Mouse (Mus musculus) hindbrain, embryonic 15.5 days (tissue): Measurements from ENCODE around the gene Krtap17-1. TPM values are rescaled to one million over a fixed set of nuclear protein-coding genes. Genes with fewer than 3 reads are reported as not detected.

Experiments used
- ATAC-seq: fragments of 200-750 bp; cut with Nextera tagmentation; 2 replicates; pipeline ENCODE4 v1.8.0; 2017; ENCODE audit warnings: low read depth, moderate number of reproducible peaks, moderate TSS enrichment; ENCODE audit not compliant: low FRiP score
- H3K27ac ChIP-seq: fragments of 300-500 bp; sonication (generic); replicated peaks from 2 replicates; pipeline ENCODE4 v1.5.1; 2015; ENCODE audit warnings: mild to moderate bottlenecking, inconsistent platforms
- H3K27me3 ChIP-seq: fragments of 300-500 bp; sonication (generic); 2 replicates; pipeline ENCODE4 v1.6.1; 2015; ENCODE audit warnings: control low read depth, inconsistent platforms
- H3K36me3 ChIP-seq: fragments of 300-500 bp; sonication (generic); 2 replicates; pipeline ENCODE4 v1.6.1; 2015; ENCODE audit warnings: control low read depth, inconsistent platforms
- H3K4me1 ChIP-seq: fragments of 300-500 bp; sonication (generic); replicated peaks from 2 replicates; pipeline ENCODE4 v1.6.1; 2015; ENCODE audit warnings: control low read depth, inconsistent platforms
- H3K4me2 ChIP-seq: fragments of 300-500 bp; sonication (generic); 2 replicates; pipeline ENCODE4 v1.6.1; 2015; ENCODE audit warnings: moderate library complexity, mild to moderate bottlenecking, inconsistent platforms
- H3K4me3 ChIP-seq: fragments of 300-500 bp; sonication (generic); 2 replicates; pipeline ENCODE4 v1.5.1; 2015; ENCODE audit warnings: mild to moderate bottlenecking, inconsistent platforms
- H3K9ac ChIP-seq: fragments of 300-500 bp; sonication (generic); 2 replicates; pipeline ENCODE4 v1.6.1; 2015; ENCODE audit warnings: inconsistent platforms
- H3K9me3 ChIP-seq: fragments of 300-500 bp; sonication (generic); 2 replicates; pipeline ENCODE4 v1.6.1; 2016; ENCODE audit warnings: control low read depth, inconsistent platforms
- WGBS: fragments of 180-500 bp; shearing (Covaris S2); methylation state at CpG from one replicate; pipeline ENCODE4 v1.1.7; 2015; 5-methylcytosine and 5-hydroxymethylcytosine counted together
- polyA plus RNA-seq: library from polyadenylated mRNA; unstranded; fragments of >200 nt; fragmentation: Nextera tagmentation; extraction: Ambion mirVana; gene quantifications from 2 replicates; pipeline ENCODE4 v1.2.1, GENCODE M21; 2015

Krtap17-1 gene
- polyA plus RNA-seq: 1.2 and 1.5 TPM in 2 replicates

DNA sequence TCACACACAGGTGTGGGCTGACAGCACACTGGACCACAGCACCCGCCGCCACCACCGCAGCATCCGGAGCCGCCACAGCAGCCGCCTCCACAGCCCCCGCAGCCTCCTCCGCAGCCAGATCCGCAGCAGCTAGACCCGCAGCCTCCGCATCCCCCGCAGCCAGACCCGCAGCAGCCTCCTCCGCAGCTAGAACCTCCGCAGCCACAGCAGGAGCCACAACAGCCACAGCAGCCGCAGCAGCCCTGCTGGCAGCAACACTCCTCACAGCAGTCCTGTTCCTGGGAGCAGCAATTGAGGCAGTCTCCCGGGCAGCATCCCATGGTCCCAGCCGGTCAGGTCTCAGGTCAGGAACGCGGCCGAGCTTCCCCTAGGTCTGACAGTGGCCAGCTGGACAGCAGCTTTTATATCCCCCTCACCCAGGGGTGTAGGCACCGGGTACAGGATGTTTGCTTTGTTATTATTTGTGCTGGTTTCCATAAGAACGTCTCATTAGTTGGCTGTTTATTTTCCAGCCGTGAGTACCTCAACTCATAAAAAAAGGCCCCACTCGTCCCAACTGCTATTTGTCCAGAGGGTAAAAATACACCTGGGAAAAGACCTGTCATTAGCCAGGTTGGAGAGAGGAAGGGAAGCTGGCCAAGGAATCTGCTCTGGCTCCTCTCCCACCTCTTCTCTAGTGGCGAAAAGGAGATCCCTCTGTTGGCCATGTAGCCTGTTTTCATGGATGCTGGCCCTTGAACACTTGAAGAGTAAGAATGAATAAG lies at the start of gene Krtap17-1:
TSS of gene Krtap17-1 (minus strand) at position 375 of the 764 bp plus-strand sequence.
- Histone ChIP-seq H3K4me1 (peaks cover 10% of the 10 kb centered on the region; the same call in 1 of the 2 replicates), H3K9me3 (no peaks in the 10 kb centered on the region), H3K4me2 (peak within 1 kb of the TSS; percentile 51), H3K4me3 (peak within 1 kb of the TSS; percentile 24), H3K27ac (0 out of 2 replicates have a peak within 1 kb of the TSS, but pooled peaks have one; percentile 30), H3K9ac (no peak within 1 kb of the TSS), H3K27me3 (no peaks in the 10 kb centered on the region; the same call in 1 of the 2 replicates), H3K36me3 (no peaks in the 10 kb centered on the region)
- ATAC-seq: peak; percentile 56; the same call in 1 of the 2 replicates
- WGBS: 23% methylated on average over 26 of the region's 26 CpGs

GRCm38 (mm10) chr11:100041454-100041853 lies 47.7 kb upstream of the Krtap17-1 start, which contains the start of gene Krt34:
TSS of gene Krt34 (minus strand) at chr11:100041554.
- Histone ChIP-seq H3K4me3 (no peak within 1 kb of the TSS), H3K4me1 (no peaks in the 10 kb centered on the region), H3K4me2 (no peak within 1 kb of the TSS), H3K9ac (no peak within 1 kb of the TSS), H3K9me3 (no peaks in the 10 kb centered on the region), H3K36me3 (no peaks in the 10 kb centered on the region), H3K27ac (no peak within 1 kb of the TSS), H3K27me3 (no peaks in the 10 kb centered on the region)
- no peak for ATAC-seq
- WGBS: 93% methylated on average over 6 of the region's 6 CpGs

GRCm38 (mm10) chr11:100029768-100030167 lies 36.0 kb upstream of the Krtap17-1 start, which contains the start of gene Krt33b:
TSS of gene Krt33b (minus strand) at chr11:100029868.
- no peak within 1 kb of the TSS for H3K4me3 ChIP-seq
- no peaks in the 10 kb centered on the region for H3K9me3 ChIP-seq
- H3K4me1 ChIP-seq: no peaks in the 10 kb centered on the region
- H3K27ac ChIP-seq: no peak within 1 kb of the TSS
- H3K4me2 ChIP-seq: no peak within 1 kb of the TSS
- H3K27me3 ChIP-seq: no peaks in the 10 kb centered on the region
- H3K36me3 ChIP-seq: no peaks in the 10 kb centered on the region
- WGBS: 92% methylated on average over 6 of the region's 6 CpGs
- no peak within 1 kb of the TSS for H3K9ac ChIP-seq
- ATAC-seq: no peak

GRCm38 (mm10) chr11:100021438-100021837 lies 27.6 kb upstream of the Krtap17-1 start:
- 87% methylated on average over 5 of the region's 5 CpGs for WGBS
- Histone ChIP-seq H3K9ac (no peak overlapping the region), H3K4me3 (no peak overlapping the region), H3K4me1 (no peaks in the 10 kb centered on the region), H3K36me3 (no peaks in the 10 kb centered on the region), H3K27ac (no peak overlapping the region), H3K9me3 (no peaks in the 10 kb centered on the region), H3K4me2 (no peak overlapping the region), H3K27me3 (no peaks in the 10 kb centered on the region)
- ATAC-seq: no peak

- ATAC-seq: no peak
- WGBS: 84% methylated on average over 1 of the region's 1 CpGs
These were observed 25.7 kb upstream of the Krtap17-1 start for GRCm38 (mm10) chr11:100019466-100019865.

GRCm38 (mm10) chr11:100016112-100016511 lies 22.3 kb upstream of the Krtap17-1 start, which contains the start of gene Krt33a:
TSS of gene Krt33a (minus strand) at chr11:100016212.
- Histone ChIP-seq H3K9me3 (no peaks in the 10 kb centered on the region), H3K27ac (no peak within 1 kb of the TSS), H3K4me1 (no peaks in the 10 kb centered on the region), H3K27me3 (no peaks in the 10 kb centered on the region), H3K9ac (no peak within 1 kb of the TSS), H3K4me2 (no peak within 1 kb of the TSS), H3K36me3 (no peaks in the 10 kb centered on the region), H3K4me3 (no peak within 1 kb of the TSS)
- 81% methylated on average over 4 of the region's 4 CpGs for WGBS
- no peak for ATAC-seq

More at GRCm38 (mm10) chr11:100019466-100019865, 25.7 kb upstream of the Krtap17-1 start:
- H3K27me3 ChIP-seq: no peaks in the 10 kb centered on the region
- no peaks in the 10 kb centered on the region for H3K9me3 ChIP-seq
- H3K4me3 ChIP-seq: no peak overlapping the region
- H3K4me1 ChIP-seq: no peaks in the 10 kb centered on the region
- H3K36me3 ChIP-seq: no peaks in the 10 kb centered on the region
- H3K9ac ChIP-seq: no peak overlapping the region
- no peak overlapping the region for H3K27ac ChIP-seq
- no peak overlapping the region for H3K4me2 ChIP-seq

- Histone ChIP-seq H3K4me3 (no peak overlapping the region), H3K27me3 (no peaks in the 10 kb centered on the region), H3K4me2 (no peak overlapping the region), H3K9me3 (no peaks in the 10 kb centered on the region), H3K27ac (no peak overlapping the region), H3K36me3 (no peaks in the 10 kb centered on the region), H3K4me1 (no peaks in the 10 kb centered on the region), H3K9ac (no peak overlapping the region)
- ATAC-seq: no peak
- WGBS: 81% methylated on average over 4 of the region's 4 CpGs
These were observed 19.9 kb upstream of the Krtap17-1 start for GRCm38 (mm10) chr11:100013691-100014171.

- no peak for ATAC-seq
- Histone ChIP-seq H3K4me1 (no peaks in the 10 kb centered on the region), H3K9ac (no peak overlapping the region), H3K27ac (no peak overlapping the region), H3K4me2 (no peak overlapping the region), H3K27me3 (no peaks in the 10 kb centered on the region), H3K4me3 (no peak overlapping the region), H3K36me3 (no peaks in the 10 kb centered on the region), H3K9me3 (no peaks in the 10 kb centered on the region)
- WGBS: 90% methylated on average over 5 of the region's 5 CpGs
These were observed 16.9 kb upstream of the Krtap17-1 start for GRCm38 (mm10) chr11:100010682-100011081.

GRCm38 (mm10) chr11:100008336-100008735 lies 14.5 kb upstream of the Krtap17-1 start:
- 89% methylated on average over 5 of the region's 5 CpGs for WGBS
- no peaks in the 10 kb centered on the region for H3K36me3 ChIP-seq

DNA sequence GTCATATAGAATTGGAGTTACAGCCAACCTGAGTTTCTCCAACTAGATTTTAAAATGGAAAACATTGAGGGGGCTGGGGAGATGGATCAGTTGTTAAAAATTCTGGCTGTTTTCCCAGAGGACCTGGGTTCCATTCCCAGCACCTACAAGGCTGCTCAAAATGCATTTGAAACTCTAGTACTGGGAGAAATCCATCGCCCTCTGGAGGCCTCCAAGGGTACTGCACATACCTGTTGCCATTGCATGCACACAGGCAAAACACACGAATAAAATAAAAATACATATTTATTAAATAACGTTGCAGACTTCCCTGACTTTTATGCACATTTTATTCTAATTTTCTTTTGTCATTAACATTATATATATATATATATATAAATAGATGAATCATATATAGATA lies 12.8 kb upstream of the Krtap17-1 start:
- no peaks in the 10 kb centered on the region for H3K4me1 ChIP-seq
- no peak overlapping the region for H3K27ac ChIP-seq
- 59% methylated on average over 3 of the region's 3 CpGs for WGBS
- H3K9ac ChIP-seq: no peak overlapping the region
- no peaks in the 10 kb centered on the region for H3K9me3 ChIP-seq
- no peak overlapping the region for H3K4me2 ChIP-seq
- H3K27me3 ChIP-seq: no peaks in the 10 kb centered on the region
- H3K4me3 ChIP-seq: no peak overlapping the region
- ATAC-seq: no peak
- no peaks in the 10 kb centered on the region for H3K36me3 ChIP-seq

More at GRCm38 (mm10) chr11:100008336-100008735, 14.5 kb upstream of the Krtap17-1 start:
- Histone ChIP-seq H3K27me3 (no peaks in the 10 kb centered on the region), H3K4me1 (no peaks in the 10 kb centered on the region), H3K4me2 (no peak overlapping the region), H3K4me3 (no peak overlapping the region), H3K27ac (no peak overlapping the region), H3K9ac (no peak overlapping the region), H3K9me3 (no peaks in the 10 kb centered on the region)
- ATAC-seq: no peak

GRCm38 (mm10) chr11:100005905-100006304 lies 12.1 kb upstream of the Krtap17-1 start:
- H3K27ac ChIP-seq: no peak overlapping the region
- no peak overlapping the region for H3K4me2 ChIP-seq
- H3K4me3 ChIP-seq: no peak overlapping the region
- no peaks in the 10 kb centered on the region for H3K9me3 ChIP-seq
- WGBS: 85% methylated on average over 8 of the region's 8 CpGs
- H3K9ac ChIP-seq: no peak overlapping the region
- ATAC-seq: no peak
- H3K36me3 ChIP-seq: no peaks in the 10 kb centered on the region
- no peaks in the 10 kb centered on the region for H3K27me3 ChIP-seq
- H3K4me1 ChIP-seq: no peaks in the 10 kb centered on the region

GRCm38 (mm10) chr11:100004846-100005245 lies 11.1 kb upstream of the Krtap17-1 start:
- Histone ChIP-seq H3K27me3 (no peaks in the 10 kb centered on the region), H3K27ac (no peak overlapping the region), H3K4me3 (no peak overlapping the region), H3K4me2 (no peak overlapping the region), H3K4me1 (no peaks in the 10 kb centered on the region), H3K9me3 (no peaks in the 10 kb centered on the region), H3K36me3 (no peaks in the 10 kb centered on the region), H3K9ac (no peak overlapping the region)
- 25% methylated on average over 6 of the region's 6 CpGs for WGBS
- ATAC-seq: no peak
